Mouse (Mus musculus): Measurements from ENCODE around the gene Tgfbr1. TPM values are rescaled to one million over a fixed set of nuclear protein-coding genes. Genes with fewer than 3 reads are reported as not detected.

Gene Tgfbr1
- 20.3 and 20.6 TPM in 2 replicates for polyA plus RNA-seq (2015; fragmentation: Nextera tagmentation; extraction: Ambion mirVana)

DNA sequence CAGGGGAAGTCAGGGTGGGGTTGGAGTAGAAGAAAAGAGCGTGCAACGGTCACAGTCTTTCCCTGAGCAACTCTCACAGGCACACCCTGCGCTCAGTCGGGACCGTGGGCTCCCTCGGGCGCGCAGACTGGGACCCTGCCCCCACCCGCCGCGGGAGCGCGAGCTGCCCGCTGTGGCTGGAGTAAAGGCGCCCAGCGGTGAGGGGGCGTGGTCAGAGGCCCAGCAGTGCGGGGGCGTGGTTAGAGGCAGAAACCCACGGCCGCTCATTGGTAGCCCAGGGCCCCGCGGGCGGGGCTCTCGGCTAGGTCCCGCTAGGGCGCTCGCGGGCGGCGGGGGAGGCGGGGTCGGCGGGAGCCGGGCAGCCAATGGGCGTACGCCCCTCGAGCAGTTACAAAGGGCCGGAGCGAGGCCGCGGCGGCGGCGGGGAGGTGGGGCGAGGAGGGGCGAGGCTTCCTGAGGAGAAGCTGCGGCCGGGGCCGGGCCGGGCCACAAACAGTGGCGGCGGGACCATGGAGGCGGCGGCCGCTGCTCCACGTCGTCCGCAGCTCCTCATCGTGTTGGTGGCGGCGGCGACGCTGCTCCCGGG, at the start of gene Tgfbr1:
TSS of gene Tgfbr1 (plus strand) at position 420 of the 586 bp plus-strand sequence.
- Histone ChIP-seq H3K9ac (ENCODE audit: low read length) (peak within 1 kb of the TSS; percentile 96), H3K27me3 (ENCODE audit: control insufficient read depth, insufficient read depth, low read length) (0 out of 2 replicates have a peak, but pooled peaks cover under 1% of the 10 kb centered on the region), H3K4me1 (ENCODE audit: control insufficient read depth, insufficient read depth, low read length) (peaks cover 17% of the 10 kb centered on the region), H3K9me3 (replicated peaks; ENCODE audit: control insufficient read depth, low read length) (no peaks in the 10 kb centered on the region), H3K36me3 (ENCODE audit: control insufficient read depth, insufficient read depth) (no peaks in the 10 kb centered on the region), H3K4me2 (ENCODE audit: low read depth, low read length) (peak within 1 kb of the TSS; percentile 94), H3K27ac (ENCODE audit: low read length) (peak within 1 kb of the TSS; percentile 96), H3K4me3 (ENCODE audit: low read length) (peak within 1 kb of the TSS; percentile 97)
- peak; percentile 99 for ATAC-seq (replicated peaks; ENCODE audit: extremely low read depth, insufficient read depth, low FRiP score)
- 2% methylated on average over 56 of the region's 65 CpGs for WGBS

GRCm38 (mm10) chr4:47303340-47303998, 49.6 kb upstream of the Tgfbr1 start:
- peaks cover 11% of the 10 kb centered on the region for H3K9me3 ChIP-seq (replicated peaks; ENCODE audit: control insufficient read depth, low read length)
- no peak for ATAC-seq (replicated peaks; ENCODE audit: extremely low read depth, insufficient read depth, low FRiP score)
- no peak overlapping the region for H3K4me3 ChIP-seq (ENCODE audit: low read length)
- 0 out of 2 replicates have a peak overlapping the region, but pooled peaks have one; percentile 3 for H3K27ac ChIP-seq (ENCODE audit: low read length)
- H3K27me3 ChIP-seq (ENCODE audit: control insufficient read depth, insufficient read depth, low read length), result no peaks in the 10 kb centered on the region
- 69% methylated on average over 5 of the region's 5 CpGs for WGBS
- H3K4me1 ChIP-seq (ENCODE audit: control insufficient read depth, insufficient read depth, low read length), result peaks cover 4% of the 10 kb centered on the region; the same call in 1 of the 2 replicates
- peaks cover 10% of the 10 kb centered on the region for H3K36me3 ChIP-seq (ENCODE audit: control insufficient read depth, insufficient read depth)
- no peak overlapping the region for H3K4me2 ChIP-seq (ENCODE audit: low read depth, low read length)
- no peak overlapping the region for H3K9ac ChIP-seq (ENCODE audit: low read length)

GRCm38 (mm10) chr4:47309886-47310625, 43.0 kb upstream of the Tgfbr1 start:
- no peak overlapping the region for H3K4me2 ChIP-seq (ENCODE audit: low read depth, low read length)
- H3K9ac ChIP-seq (ENCODE audit: low read length), result no peak overlapping the region
- no peak overlapping the region for H3K4me3 ChIP-seq (ENCODE audit: low read length)
- H3K9me3 ChIP-seq (replicated peaks; ENCODE audit: control insufficient read depth, low read length), result no peaks in the 10 kb centered on the region
- 79% methylated on average over 12 of the region's 12 CpGs for WGBS
- H3K27me3 ChIP-seq (ENCODE audit: control insufficient read depth, insufficient read depth, low read length), result no peaks in the 10 kb centered on the region
- no peaks in the 10 kb centered on the region for H3K36me3 ChIP-seq (ENCODE audit: control insufficient read depth, insufficient read depth)
- peak; percentile 37; the same call in 1 of the 2 replicates for ATAC-seq (replicated peaks; ENCODE audit: extremely low read depth, insufficient read depth, low FRiP score)
- peaks cover 23% of the 10 kb centered on the region for H3K4me1 ChIP-seq (ENCODE audit: control insufficient read depth, insufficient read depth, low read length)
- no peak overlapping the region; the same call in 1 of the 2 replicates for H3K27ac ChIP-seq (ENCODE audit: low read length)

DNA sequence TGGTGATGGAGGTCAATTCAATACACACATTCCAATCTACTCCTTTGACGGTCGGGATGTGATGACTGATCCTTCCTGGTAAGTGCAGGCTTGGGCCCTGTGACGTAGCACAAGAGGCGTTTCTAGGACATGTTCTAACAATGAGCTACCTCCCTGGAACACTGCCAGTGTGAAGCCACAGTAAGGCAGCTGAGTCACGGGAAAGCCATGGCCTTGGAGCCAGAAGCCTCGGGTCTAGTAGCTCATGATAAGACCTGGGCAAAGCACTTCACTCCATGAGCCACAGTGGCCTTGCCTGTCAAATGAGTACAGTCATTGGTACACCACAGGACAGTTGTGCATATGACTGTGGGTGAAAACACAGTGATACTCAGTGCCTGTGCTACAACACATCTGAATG, 42.2 kb upstream of the Tgfbr1 start:
- peak; percentile 64 for ATAC-seq (replicated peaks; ENCODE audit: extremely low read depth, insufficient read depth, low FRiP score)
- 15% methylated on average over 6 of the region's 6 CpGs for WGBS

GRCm38 (mm10) chr4:47311467-47311866, 41.6 kb upstream of the Tgfbr1 start:
- ATAC-seq (replicated peaks; ENCODE audit: extremely low read depth, insufficient read depth, low FRiP score), result no peak
- peak overlapping the region; percentile 34; the same call in 1 of the 2 replicates for H3K27ac ChIP-seq (ENCODE audit: low read length)
- no peak overlapping the region for H3K4me3 ChIP-seq (ENCODE audit: low read length)
- H3K4me1 ChIP-seq (ENCODE audit: control insufficient read depth, insufficient read depth, low read length), result peaks cover 21% of the 10 kb centered on the region
- WGBS, result 89% methylated on average over 6 of the region's 6 CpGs
- no peak overlapping the region for H3K4me2 ChIP-seq (ENCODE audit: low read depth, low read length)
- H3K36me3 ChIP-seq (ENCODE audit: control insufficient read depth, insufficient read depth), result no peaks in the 10 kb centered on the region
- no peaks in the 10 kb centered on the region for H3K9me3 ChIP-seq (replicated peaks; ENCODE audit: control insufficient read depth, low read length)
- no peaks in the 10 kb centered on the region for H3K27me3 ChIP-seq (ENCODE audit: control insufficient read depth, insufficient read depth, low read length)
- no peak overlapping the region for H3K9ac ChIP-seq (ENCODE audit: low read length)

More for the DNA sequence above, 42.2 kb upstream of the Tgfbr1 start:
- no peak overlapping the region for H3K4me2 ChIP-seq (ENCODE audit: low read depth, low read length)
- peak overlapping the region; percentile 34; the same call in 1 of the 2 replicates for H3K27ac ChIP-seq (ENCODE audit: low read length)
- H3K9ac ChIP-seq (ENCODE audit: low read length), result no peak overlapping the region
- H3K9me3 ChIP-seq (replicated peaks; ENCODE audit: control insufficient read depth, low read length), result no peaks in the 10 kb centered on the region
- no peaks in the 10 kb centered on the region for H3K36me3 ChIP-seq (ENCODE audit: control insufficient read depth, insufficient read depth)
- H3K27me3 ChIP-seq (ENCODE audit: control insufficient read depth, insufficient read depth, low read length), result no peaks in the 10 kb centered on the region
- H3K4me1 ChIP-seq (ENCODE audit: control insufficient read depth, insufficient read depth, low read length), result peaks cover 21% of the 10 kb centered on the region
- no peak overlapping the region for H3K4me3 ChIP-seq (ENCODE audit: low read length)

DNA sequence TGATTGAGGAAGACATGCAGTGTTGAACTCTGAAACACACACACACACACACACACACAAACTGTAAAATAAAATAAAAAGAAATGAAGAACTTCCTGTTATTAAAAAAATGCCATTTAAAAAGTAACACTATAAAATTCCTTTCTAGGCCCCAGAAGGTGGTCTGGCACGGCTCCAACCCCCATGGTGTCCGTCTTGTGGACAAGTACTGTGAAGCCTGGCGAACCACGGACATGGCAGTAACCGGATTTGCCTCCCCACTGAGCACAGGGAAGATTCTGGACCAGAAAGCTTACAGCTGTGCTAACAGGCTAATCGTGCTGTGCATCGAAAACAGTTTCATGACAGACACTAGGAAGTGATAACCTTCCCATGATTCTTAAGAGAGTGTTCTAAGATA, 41.1 kb upstream of the Tgfbr1 start:
- 79% methylated on average over 7 of the region's 7 CpGs for WGBS
- H3K4me1 ChIP-seq (ENCODE audit: control insufficient read depth, insufficient read depth, low read length), result peaks cover 21% of the 10 kb centered on the region
- H3K27me3 ChIP-seq (ENCODE audit: control insufficient read depth, insufficient read depth, low read length), result no peaks in the 10 kb centered on the region
- H3K4me2 ChIP-seq (ENCODE audit: low read depth, low read length), result no peak overlapping the region
- H3K36me3 ChIP-seq (ENCODE audit: control insufficient read depth, insufficient read depth), result no peaks in the 10 kb centered on the region
- no peaks in the 10 kb centered on the region for H3K9me3 ChIP-seq (replicated peaks; ENCODE audit: control insufficient read depth, low read length)
- ATAC-seq (replicated peaks; ENCODE audit: extremely low read depth, insufficient read depth, low FRiP score), result no peak
- no peak overlapping the region for H3K9ac ChIP-seq (ENCODE audit: low read length)
- no peak overlapping the region for H3K4me3 ChIP-seq (ENCODE audit: low read length)
- H3K27ac ChIP-seq (ENCODE audit: low read length), result no peak overlapping the region

DNA sequence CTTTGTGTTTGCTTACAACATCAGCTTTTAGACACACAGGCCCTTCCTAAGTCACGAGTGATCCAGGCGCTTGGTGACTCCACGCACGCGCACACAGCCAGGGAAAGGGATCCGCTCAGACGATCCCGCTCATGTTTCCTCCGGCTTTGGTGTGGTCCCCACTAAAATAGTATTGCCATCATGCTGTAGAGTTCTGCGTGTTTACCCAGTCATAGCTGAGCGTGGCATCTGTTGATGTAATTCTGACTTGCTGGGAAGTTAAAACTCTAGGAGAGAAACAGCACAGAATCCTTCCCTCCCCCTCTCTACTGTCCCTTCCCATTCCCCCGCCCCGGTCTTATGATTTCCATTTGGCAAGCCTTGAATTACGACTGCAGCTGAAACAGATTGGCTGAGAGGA, 40.3 kb upstream of the Tgfbr1 start:
- H3K4me3 ChIP-seq (ENCODE audit: low read length), result no peak overlapping the region
- H3K36me3 ChIP-seq (ENCODE audit: control insufficient read depth, insufficient read depth), result no peaks in the 10 kb centered on the region
- H3K9ac ChIP-seq (ENCODE audit: low read length), result no peak overlapping the region
- WGBS, result 80% methylated on average over 14 of the region's 14 CpGs
- H3K27ac ChIP-seq (ENCODE audit: low read length), result no peak overlapping the region
- no peak for ATAC-seq (replicated peaks; ENCODE audit: extremely low read depth, insufficient read depth, low FRiP score)
- no peaks in the 10 kb centered on the region for H3K27me3 ChIP-seq (ENCODE audit: control insufficient read depth, insufficient read depth, low read length)
- H3K9me3 ChIP-seq (replicated peaks; ENCODE audit: control insufficient read depth, low read length), result no peaks in the 10 kb centered on the region
- no peak overlapping the region for H3K4me2 ChIP-seq (ENCODE audit: low read depth, low read length)
- H3K4me1 ChIP-seq (ENCODE audit: control insufficient read depth, insufficient read depth, low read length), result peaks cover 21% of the 10 kb centered on the region

- Histone ChIP-seq H3K27ac (ENCODE audit: low read length) (no peak overlapping the region), H3K9me3 (replicated peaks; ENCODE audit: control insufficient read depth, low read length) (no peaks in the 10 kb centered on the region), H3K4me3 (ENCODE audit: low read length) (no peak overlapping the region), H3K27me3 (ENCODE audit: control insufficient read depth, insufficient read depth, low read length) (no peaks in the 10 kb centered on the region), H3K9ac (ENCODE audit: low read length) (no peak overlapping the region), H3K4me1 (ENCODE audit: control insufficient read depth, insufficient read depth, low read length) (peaks cover 16% of the 10 kb centered on the region), H3K36me3 (ENCODE audit: control insufficient read depth, insufficient read depth) (no peaks in the 10 kb centered on the region), H3K4me2 (ENCODE audit: low read depth, low read length) (no peak overlapping the region)
- ATAC-seq (replicated peaks; ENCODE audit: extremely low read depth, insufficient read depth, low FRiP score), result no peak
- WGBS, result 81% methylated on average over 8 of the region's 8 CpGs
Measured at GRCm38 (mm10) chr4:47313710-47314410, 39.2 kb upstream of the Tgfbr1 start.
